In the genomic region with DNA sequence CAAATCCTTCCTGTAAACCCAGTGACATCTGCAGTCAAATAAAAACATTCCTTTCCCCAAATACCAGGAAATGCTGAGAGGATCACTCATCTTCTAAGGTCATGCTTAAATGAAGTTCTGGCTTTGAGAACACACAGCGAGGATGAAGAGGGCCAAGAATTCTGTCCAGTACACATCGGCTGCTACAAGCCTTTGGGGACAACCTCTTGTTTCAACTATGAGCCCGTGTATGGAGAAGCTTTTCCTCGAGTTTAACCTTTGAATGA, we compare ENCODE assay signal across 26 mouse cellular contexts.
DNase-seq lines count a peak whose midpoint lies in the region; ATAC-seq and TF ChIP-seq lines count a peak whose summit lies in the region.
"Had no signal": no experiment of that assay in that cellular context is flagged by ENCODE, and none has a peak within 500 bp of the region (broad histone marks: within the 10 kb centered on the region; RNA-seq: fewer than 3 reads in every experiment).

No protein-coding gene starts in this region.

- no peak for TF ChIP-seq POLR2A in kidney, adult 2 months (IDR thresholded peaks at IDR 0.05; ENCODE audit: low read depth, low read length)

- no peak for DNase-seq in gastrocnemius, adult 2 months
- DNase-seq in gastrocnemius, postnatal 36 days: no peak
- peak; percentile 53 for DNase-seq in kidney, adult 2 months
- DNase-seq in lung, postnatal 25 days (ENCODE audit: low spot score): peak; percentile 38
- DNase-seq in lung, adult 18-20 months: no peak
- no peak for DNase-seq in adrenal gland, adult (ENCODE audit: inconsistent age in 2 of 2, low spot score in 1 of 2)
- DNase-seq: adrenal gland, adult 8-10 months; B cell, adult 2 months; cerebellum, adult 18-20 months; cerebellum, postnatal 14 days; kidney, adult 11 months; liver; liver, postnatal 0 days; right cerebral cortex, postnatal 14 days; thymus, postnatal 14 days had no signal

- peaks cover 9% of the 10 kb centered on the region; the same call in 1 of the 2 replicates for H3K4me1 ChIP-seq in kidney, adult 2 months (ENCODE audit: control insufficient read depth, insufficient read depth, low read length)
- H3K4me1 ChIP-seq in kidney, embryonic 14.5 days (ENCODE audit: control insufficient read depth, insufficient read depth, low read length): 0 out of 2 replicates have a peak, but pooled peaks cover 8% of the 10 kb centered on the region
- H3K4me1 ChIP-seq: forebrain, embryonic 13.5 days; megakaryocyte, embryonic 14.5 days; midbrain, embryonic 13.5 days had no signal

- no peaks in the 10 kb centered on the region for H3K36me3 ChIP-seq in kidney, adult 2 months (ENCODE audit: control insufficient read depth, insufficient read depth, low read length)
- no peaks in the 10 kb centered on the region for H3K36me3 ChIP-seq in kidney, embryonic 14.5 days (ENCODE audit: control insufficient read depth, insufficient read depth, low read length)
- H3K36me3 ChIP-seq: embryonic facial prominence, embryonic 12.5 days; G1E; heart, embryonic 12.5 days; limb, embryonic 10.5 days; midbrain, embryonic 13.5 days had no signal

- H3K27ac ChIP-seq in gastrocnemius, adult 2 months: peak overlapping the region; percentile 74
- H3K27ac ChIP-seq in kidney, adult 2 months (ENCODE audit: insufficient read depth, low read depth, low read length): peak overlapping the region; percentile 64; the same call in 1 of the 2 replicates
- H3K27ac ChIP-seq in kidney, embryonic 14.5 days (ENCODE audit: low read depth, low read length): no peak overlapping the region
- H3K27ac ChIP-seq: embryonic facial prominence, embryonic 12.5 days; forebrain, embryonic 13.5 days; hindbrain, postnatal 0 days; kidney, postnatal 0 days; midbrain, embryonic 13.5 days had no signal

- no peaks in the 10 kb centered on the region for H3K27me3 ChIP-seq in kidney, adult 2 months (replicated peaks; ENCODE audit: control insufficient read depth, insufficient read depth, low read length)
- H3K27me3 ChIP-seq in kidney, embryonic 14.5 days (ENCODE audit: control insufficient read depth, insufficient read depth, low read length): no peaks in the 10 kb centered on the region
- H3K27me3 ChIP-seq: CH12.LX; embryonic facial prominence, embryonic 12.5 days; forebrain, embryonic 13.5 days; heart, embryonic 12.5 days; megakaryocyte, embryonic 14.5 days; midbrain, embryonic 13.5 days had no signal

- ATAC-seq in kidney, embryonic 14.5 days (ENCODE audit: low FRiP score, low TSS enrichment): no peak
- ATAC-seq: forebrain, embryonic 13.5 days; hindbrain, postnatal 0 days; liver, postnatal 0 days; midbrain, embryonic 13.5 days had no signal

- no peak overlapping the region for H3K4me3 ChIP-seq in gastrocnemius, adult 2 months
- H3K4me3 ChIP-seq in kidney, adult 2 months (ENCODE audit: insufficient read depth, low read depth, low read length): no peak overlapping the region
- no peak overlapping the region for H3K4me3 ChIP-seq in kidney, embryonic 14.5 days (ENCODE audit: low read length)
- H3K4me3 ChIP-seq: embryonic facial prominence, embryonic 12.5 days; forebrain, embryonic 13.5 days; heart, embryonic 12.5 days; limb, embryonic 10.5 days; megakaryocyte, embryonic 14.5 days; midbrain, embryonic 13.5 days had no signal

- no peak overlapping the region for H3K4me2 ChIP-seq in kidney, embryonic 14.5 days (replicated peaks; ENCODE audit: low read depth, low read length)
- H3K4me2 ChIP-seq: embryonic facial prominence, embryonic 12.5 days; forebrain, embryonic 13.5 days; heart, embryonic 12.5 days; midbrain, embryonic 13.5 days had no signal

- intact Hi-C loops in gastrocnemius, adult 2 months (cut with DNase I): loop anchor here (2.0 to 5.0 kb wide), 2 partner anchors 389 to 732 kb away; no protein-coding TSS in a partner anchor
- intact Hi-C loops in gastrocnemius, postnatal 36 days (cut with DNase I): loop anchor here (2.0 to 5.0 kb wide), 3 partner anchors 572 to 729 kb away; no protein-coding TSS in a partner anchor

- TF ChIP-seq CTCF in gastrocnemius, adult 2 months (IDR thresholded peaks at IDR 0.05): no peak
- no peak for TF ChIP-seq CTCF in kidney, adult 2 months (conservative IDR thresholded peaks at IDR 0.05; ENCODE audit: insufficient read depth, insufficient read length, low read depth, low read length)

- no peaks in the 10 kb centered on the region for H3K9me3 ChIP-seq in kidney, embryonic 14.5 days (ENCODE audit: control insufficient read depth, low read length)
- H3K9me3 ChIP-seq: embryonic facial prominence, embryonic 12.5 days; forebrain, embryonic 13.5 days; G1E; heart, embryonic 12.5 days; limb, embryonic 10.5 days; megakaryocyte, embryonic 14.5 days; midbrain, embryonic 13.5 days had no signal

- H3K9ac ChIP-seq in kidney, embryonic 14.5 days (ENCODE audit: low read depth, low read length): no peak overlapping the region
- H3K9ac ChIP-seq: embryonic facial prominence, embryonic 12.5 days; forebrain, embryonic 13.5 days; heart, embryonic 12.5 days; liver, postnatal 0 days; midbrain, embryonic 13.5 days had no signal

- WGBS in kidney, adult 2 months: 60% methylated on average over 4 of the region's 4 CpGs
- WGBS in kidney, embryonic 14.5 days: 52% methylated on average over 4 of the region's 4 CpGs

Comparison
In these comparisons a context has a peak if more than half of its experiments do, and no peak if none do; other contexts are left out.
1. DNase-seq: peak in kidney, adult 2 months (single experiment) and lung, postnatal 25 days (single experiment); none in gastrocnemius, adult 2 months (single experiment), gastrocnemius, postnatal 36 days (0 of 2), lung, adult 18-20 months (0 of 2) and adrenal gland, adult (0 of 2).